Mouse (Mus musculus) cerebellum, adult 2 months (tissue): Measurements from ENCODE around the gene Slc12a8.

ENCODE experiments used
- CTCF ChIP-seq: fragments of 200-500 bp; IDR thresholded peaks from 2 replicates; pipeline ENCODE4 v1.5.1; 2011; ENCODE audit warnings: low read depth, mild to moderate bottlenecking, control low read depth, low read length, moderate library complexity, borderline replicate concordance; ENCODE audit not compliant: insufficient read depth
- POLR2A ChIP-seq: fragments of 200-500 bp; IDR thresholded peaks from 2 replicates; pipeline ENCODE4 v1.6.1; 2011; ENCODE audit warnings: low read length, control low read depth, borderline replicate concordance; ENCODE audit not compliant: insufficient read depth

DNA sequence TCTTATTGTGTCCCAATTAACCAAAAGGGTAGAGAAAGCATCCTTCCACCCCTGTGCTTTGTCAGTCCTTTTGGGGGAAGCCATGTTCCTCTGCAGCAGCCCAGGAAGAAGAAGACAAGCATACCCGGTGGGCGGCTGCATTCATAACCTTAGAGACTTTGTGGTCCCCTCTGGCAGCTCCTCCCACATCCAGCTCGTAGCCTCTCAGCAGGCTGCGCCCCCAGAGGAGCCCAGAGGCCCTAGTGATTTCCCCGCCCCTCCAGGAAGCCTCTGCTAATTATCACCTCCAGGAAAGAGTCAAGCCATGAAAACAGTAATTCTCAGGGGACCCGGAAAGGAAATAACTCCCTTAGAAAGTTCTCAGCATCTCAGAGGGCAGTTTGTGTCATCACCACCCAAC, 188.1 kb downstream of the Slc12a8 start:
- no peak for TF ChIP-seq CTCF
- TF ChIP-seq POLR2A = no peak
